Mouse (Mus musculus): ENCODE data around the gene Stim1. TPM values are rescaled to one million over a fixed set of nuclear protein-coding genes. Genes with fewer than 3 reads are reported as not detected.

The Stim1 gene
- polyA plus RNA-seq, 1 experiment from 2014 or later, result 11.7 TPM

DNA sequence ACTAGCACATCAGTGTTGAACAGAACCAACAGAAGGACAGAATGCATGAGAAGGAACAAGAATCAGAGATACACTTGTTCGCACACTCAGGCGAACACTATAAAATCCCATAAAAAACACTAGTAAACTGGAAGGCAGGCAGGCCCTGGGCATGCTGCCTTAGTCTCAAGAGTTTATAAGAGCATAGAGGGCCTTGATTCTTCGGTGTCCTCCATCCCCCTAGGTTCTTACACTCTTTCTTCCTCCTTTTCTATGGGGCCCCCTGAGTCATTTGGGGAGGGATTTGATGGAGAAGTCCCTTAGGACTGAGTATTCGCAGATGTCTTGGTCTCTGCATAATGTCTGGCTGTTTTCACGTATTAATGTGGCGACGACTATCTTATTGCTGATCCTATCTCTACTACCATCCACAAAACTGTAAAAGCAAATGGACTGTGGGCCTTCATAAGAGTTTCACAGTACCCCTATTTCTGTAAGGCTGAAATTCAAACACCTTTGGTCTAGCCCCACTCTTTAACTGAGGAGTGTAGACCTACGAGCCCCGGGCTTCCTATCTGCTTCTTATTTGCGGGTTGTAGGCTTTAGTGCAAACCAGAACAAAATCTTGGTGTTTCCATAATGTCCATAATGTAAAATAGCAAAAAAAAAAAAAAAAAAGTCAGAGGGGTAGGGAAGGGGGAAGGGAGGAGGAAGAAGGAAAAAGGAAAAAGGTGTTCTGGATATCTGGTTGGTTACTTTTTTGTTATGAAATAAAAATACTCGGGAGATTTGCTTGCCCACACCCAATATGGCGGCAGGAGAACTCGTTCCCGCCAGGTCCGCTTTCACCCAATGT is 173.4 kb downstream of the Stim1 start:
- H3K9ac ChIP-seq, result no peak overlapping the region
- H3K27ac ChIP-seq, result no peak overlapping the region
- peaks cover 12% of the 10 kb centered on the region for H3K36me3 ChIP-seq (replicated peaks)
- WGBS, result 57% methylated on average over 15 of the region's 15 CpGs
- no peaks in the 10 kb centered on the region for H3K9me3 ChIP-seq
- peak; percentile 12; the same call in 1 of the 2 replicates for ATAC-seq (ENCODE audit: low FRiP score)
- peak overlapping the region; percentile 60 for H3K4me2 ChIP-seq
- H3K27me3 ChIP-seq, result no peaks in the 10 kb centered on the region; the same call in 1 of the 2 replicates
- H3K4me3 ChIP-seq (replicated peaks), result peak overlapping the region; percentile 85
- H3K4me1 ChIP-seq, result peaks cover 19% of the 10 kb centered on the region

DNA sequence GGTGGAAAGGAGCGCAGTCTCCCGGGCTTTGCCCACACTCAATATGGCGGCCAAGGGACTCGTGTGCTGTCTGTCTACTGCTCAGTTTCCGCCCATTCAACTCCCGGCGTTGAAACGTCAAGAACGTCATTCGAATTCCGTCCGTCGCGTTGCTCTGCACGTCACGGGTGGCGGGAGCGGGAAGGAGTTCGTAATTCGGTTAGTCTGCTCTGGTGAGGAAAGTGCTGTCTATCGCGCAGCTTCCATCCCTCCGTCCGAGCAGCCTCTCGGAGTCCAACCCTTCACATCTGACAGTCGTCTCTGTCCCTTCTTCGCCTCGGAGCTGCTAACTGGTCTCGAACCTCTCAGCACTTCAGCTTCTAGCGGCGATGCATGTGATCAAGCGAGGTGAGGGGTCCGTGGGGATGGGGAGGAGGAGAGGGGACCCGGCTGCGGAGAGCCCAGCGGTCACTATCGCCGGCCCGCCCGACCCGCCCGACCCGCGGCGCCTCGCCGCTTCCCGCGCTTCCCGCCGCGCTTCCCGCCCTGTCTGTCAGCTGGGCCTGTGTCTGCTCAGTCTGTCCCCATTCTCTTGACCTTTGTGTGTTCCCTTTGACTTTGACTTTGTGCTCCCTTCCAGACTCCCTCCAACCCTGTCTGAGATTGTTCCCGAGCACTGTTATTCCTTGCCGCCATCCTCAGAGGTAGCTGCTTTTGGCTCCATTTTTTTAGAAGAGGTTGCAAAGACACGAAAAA is 174.2 kb downstream of the Stim1 start, which contains the start of gene Rrm1:
Gene Rrm1 (plus strand): TSS at position 39 of the 735 bp plus-strand sequence.
- Histone ChIP-seq H3K27me3 (no peaks in the 10 kb centered on the region; the same call in 1 of the 2 replicates), H3K9me3 (no peaks in the 10 kb centered on the region), H3K4me2 (peak within 1 kb of the TSS; percentile 60), H3K9ac (peak within 1 kb of the TSS; percentile 94), H3K27ac (peak within 1 kb of the TSS; percentile 90), H3K4me1 (peaks cover 19% of the 10 kb centered on the region), H3K36me3 (replicated peaks) (peaks cover 20% of the 10 kb centered on the region), H3K4me3 (replicated peaks) (peak within 1 kb of the TSS; percentile 85)
- under 1% methylated on average over 45 of the region's 56 CpGs for WGBS
- ATAC-seq (ENCODE audit: low FRiP score), result peak; percentile 99

DNA sequence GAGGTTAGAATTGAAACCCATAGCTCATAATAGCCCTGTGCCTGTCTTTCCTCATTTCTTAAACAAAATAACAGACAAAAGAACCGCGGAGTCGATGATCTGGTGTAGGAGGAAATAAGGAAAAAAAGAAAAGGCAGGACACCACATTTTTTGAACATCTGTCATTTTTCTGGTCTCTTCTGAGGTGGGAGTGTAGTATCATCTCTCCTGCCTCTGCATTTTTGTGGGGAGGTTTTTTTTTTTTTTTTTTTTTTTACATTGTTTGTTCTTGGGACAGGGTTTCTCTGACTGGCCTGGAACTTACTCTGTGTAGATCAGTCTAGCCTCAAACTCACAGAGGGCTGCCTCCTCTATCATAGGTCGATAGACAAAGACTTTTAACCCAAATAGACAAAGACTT is 174.8 kb downstream of the Stim1 start:
- peak overlapping the region; percentile 85 for H3K4me3 ChIP-seq (replicated peaks)
- WGBS, result 1% methylated on average over 4 of the region's 4 CpGs
- peak overlapping the region; percentile 60 for H3K4me2 ChIP-seq
- H3K27me3 ChIP-seq, result no peaks in the 10 kb centered on the region; the same call in 1 of the 2 replicates
- peak overlapping the region; percentile 94 for H3K9ac ChIP-seq
- peak overlapping the region; percentile 90; the same call in 1 of the 2 replicates for H3K27ac ChIP-seq
- H3K9me3 ChIP-seq, result no peaks in the 10 kb centered on the region
- H3K36me3 ChIP-seq (replicated peaks), result peaks cover 25% of the 10 kb centered on the region
- no peak for ATAC-seq (ENCODE audit: low FRiP score)
- peaks cover 19% of the 10 kb centered on the region for H3K4me1 ChIP-seq

DNA sequence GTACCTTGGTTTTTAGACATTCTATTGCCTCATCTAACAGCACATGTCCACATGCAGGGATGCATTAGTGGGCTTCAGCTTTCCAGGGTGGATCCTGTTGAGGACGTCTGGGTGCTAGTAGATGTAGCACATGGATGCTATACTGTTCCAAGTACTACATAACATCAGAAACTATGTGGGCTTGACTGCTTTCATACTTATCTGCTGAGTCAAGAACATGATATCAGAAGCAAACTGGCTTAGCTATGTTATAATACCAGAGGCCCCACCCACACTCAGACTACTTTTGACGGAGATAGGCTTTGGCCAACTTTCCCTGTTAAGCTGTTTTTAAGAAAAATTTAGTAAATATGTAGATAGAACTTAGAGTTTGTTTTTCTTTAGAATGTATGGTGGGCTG is 176.7 kb downstream of the Stim1 start:
- Histone ChIP-seq H3K4me2 (no peak overlapping the region), H3K4me1 (peaks cover 19% of the 10 kb centered on the region), H3K4me3 (replicated peaks) (no peak overlapping the region), H3K27ac (no peak overlapping the region), H3K9ac (no peak overlapping the region), H3K36me3 (replicated peaks) (peaks cover 38% of the 10 kb centered on the region), H3K9me3 (no peaks in the 10 kb centered on the region), H3K27me3 (no peaks in the 10 kb centered on the region; the same call in 1 of the 2 replicates)
- no peak for ATAC-seq (ENCODE audit: low FRiP score)
- 87% methylated on average over 2 of the region's 2 CpGs for WGBS

DNA sequence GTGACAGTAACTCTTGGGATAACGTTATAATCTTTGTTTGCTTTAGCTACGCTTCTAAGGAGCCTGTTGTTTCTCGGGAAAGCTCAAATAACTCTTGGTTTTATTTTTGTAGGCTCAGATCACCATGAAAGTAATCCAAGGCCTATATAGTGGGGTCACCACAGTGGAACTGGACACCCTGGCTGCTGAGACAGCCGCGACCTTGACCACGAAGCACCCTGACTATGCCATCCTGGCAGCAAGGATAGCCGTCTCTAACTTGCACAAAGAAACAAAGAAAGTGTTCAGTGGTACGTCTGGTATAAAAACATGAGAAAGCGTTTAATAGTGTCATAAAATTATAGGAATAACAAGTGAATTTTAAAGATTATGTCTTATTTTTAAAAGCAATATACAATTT is 178.8 kb downstream of the Stim1 start:
- Histone ChIP-seq H3K27ac (no peak overlapping the region), H3K9me3 (no peaks in the 10 kb centered on the region), H3K4me3 (replicated peaks) (no peak overlapping the region), H3K4me1 (peaks cover 19% of the 10 kb centered on the region), H3K27me3 (no peaks in the 10 kb centered on the region), H3K4me2 (no peak overlapping the region), H3K9ac (no peak overlapping the region), H3K36me3 (replicated peaks) (peaks cover 58% of the 10 kb centered on the region)
- 96% methylated on average over 9 of the region's 9 CpGs for WGBS
- no peak for ATAC-seq (ENCODE audit: low FRiP score)

DNA sequence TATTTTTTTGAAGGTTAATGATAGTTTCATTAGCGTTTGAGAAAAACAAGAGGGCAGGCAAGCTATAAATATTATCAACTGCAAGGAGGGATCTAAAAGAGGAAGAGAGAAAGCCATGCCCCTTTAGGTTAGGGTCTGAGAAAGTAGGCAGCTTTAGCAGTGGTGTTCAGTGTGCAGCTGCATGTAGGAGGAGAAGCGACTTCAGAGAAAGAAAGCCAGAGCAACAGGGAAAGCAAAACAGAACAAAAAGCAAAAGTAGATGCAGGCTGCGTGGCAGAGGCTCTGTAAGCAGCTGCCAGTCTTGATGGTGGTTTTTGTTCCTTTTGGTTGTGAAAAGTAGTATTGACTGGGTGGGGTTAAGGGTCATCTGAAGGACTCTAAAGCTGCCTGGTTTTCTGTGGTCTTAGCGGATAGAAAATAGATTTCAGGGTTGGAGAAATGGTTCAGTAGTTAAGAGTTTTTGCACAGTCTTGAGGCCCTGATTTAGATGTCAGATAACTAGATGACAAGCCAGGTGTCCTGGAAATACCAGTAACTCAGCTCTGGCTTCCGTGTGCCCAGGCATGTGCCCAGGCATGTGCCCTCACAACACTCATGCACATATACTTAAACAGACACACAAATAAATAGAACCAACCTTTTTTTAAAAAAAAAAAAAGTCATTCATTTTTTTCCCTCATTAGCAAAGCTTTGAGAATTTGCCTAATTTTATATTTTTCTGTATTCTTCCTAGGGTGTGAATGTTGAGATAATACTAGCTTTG is 191.2 kb downstream of the Stim1 start:
- Histone ChIP-seq H3K9ac (no peak overlapping the region), H3K4me2 (no peak overlapping the region), H3K4me3 (replicated peaks) (no peak overlapping the region), H3K9me3 (no peaks in the 10 kb centered on the region), H3K36me3 (replicated peaks) (peaks cover 95% of the 10 kb centered on the region), H3K27ac (no peak overlapping the region), H3K4me1 (no peaks in the 10 kb centered on the region), H3K27me3 (no peaks in the 10 kb centered on the region)
- no peak for ATAC-seq (ENCODE audit: low FRiP score)
- 80% methylated on average over 5 of the region's 5 CpGs for WGBS

DNA sequence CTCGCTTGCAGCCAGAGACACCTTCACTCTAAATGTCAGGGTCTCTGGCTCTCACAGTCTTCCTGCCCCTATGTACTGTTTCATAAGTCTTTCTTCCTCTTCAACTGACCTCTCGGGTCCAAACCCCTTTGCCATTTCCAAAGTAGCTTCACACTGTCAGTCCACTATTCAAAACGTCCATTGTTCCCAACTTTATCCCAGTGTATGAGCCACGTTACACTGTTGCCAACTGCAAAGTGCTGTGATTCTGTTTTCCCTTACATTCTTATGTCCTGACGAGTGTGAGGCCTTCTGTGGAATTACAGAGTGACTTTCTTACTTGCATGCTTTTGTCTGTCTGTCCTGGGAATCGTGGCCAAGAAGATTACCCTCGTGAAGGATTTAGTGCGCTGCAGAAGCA is 200.0 kb downstream of the Stim1 start:
- no peak overlapping the region for H3K9ac ChIP-seq
- no peak for ATAC-seq (ENCODE audit: low FRiP score)
- H3K27me3 ChIP-seq, result no peaks in the 10 kb centered on the region
- no peak overlapping the region for H3K27ac ChIP-seq
- no peak overlapping the region for H3K4me3 ChIP-seq (replicated peaks)
- H3K4me1 ChIP-seq, result no peaks in the 10 kb centered on the region
- peaks cover 77% of the 10 kb centered on the region for H3K36me3 ChIP-seq (replicated peaks)
- WGBS, result 87% methylated on average over 8 of the region's 8 CpGs
- H3K4me2 ChIP-seq, result no peak overlapping the region
- no peaks in the 10 kb centered on the region for H3K9me3 ChIP-seq

DNA sequence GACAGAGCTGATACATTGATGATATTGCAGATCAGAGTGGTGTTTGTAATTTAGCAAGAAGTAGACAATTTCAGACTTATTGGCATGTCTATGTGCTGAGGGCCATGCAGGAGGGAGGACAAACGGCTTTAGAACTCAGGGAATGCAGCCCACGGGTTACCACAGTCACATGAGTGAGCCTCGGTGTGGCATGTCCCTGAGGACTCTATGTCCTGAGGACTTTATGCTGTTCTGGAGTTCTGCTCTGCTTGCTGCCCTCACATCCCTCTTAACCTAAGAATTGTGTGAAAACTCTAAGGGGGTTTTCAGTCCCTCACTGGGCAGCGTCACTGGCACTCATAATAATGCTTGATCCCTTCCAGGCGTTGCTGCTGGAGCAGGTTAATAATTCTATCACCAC is 205.1 kb downstream of the Stim1 start:
- no peak for ATAC-seq (ENCODE audit: low FRiP score)
- H3K4me3 ChIP-seq (replicated peaks), result no peak overlapping the region
- no peaks in the 10 kb centered on the region for H3K9me3 ChIP-seq
- peaks cover 34% of the 10 kb centered on the region for H3K36me3 ChIP-seq (replicated peaks)
- H3K9ac ChIP-seq, result no peak overlapping the region
- no peak overlapping the region for H3K27ac ChIP-seq
- H3K4me2 ChIP-seq, result no peak overlapping the region
- no peaks in the 10 kb centered on the region for H3K4me1 ChIP-seq
- WGBS, result 76% methylated on average over 5 of the region's 5 CpGs
- no peaks in the 10 kb centered on the region for H3K27me3 ChIP-seq

DNA sequence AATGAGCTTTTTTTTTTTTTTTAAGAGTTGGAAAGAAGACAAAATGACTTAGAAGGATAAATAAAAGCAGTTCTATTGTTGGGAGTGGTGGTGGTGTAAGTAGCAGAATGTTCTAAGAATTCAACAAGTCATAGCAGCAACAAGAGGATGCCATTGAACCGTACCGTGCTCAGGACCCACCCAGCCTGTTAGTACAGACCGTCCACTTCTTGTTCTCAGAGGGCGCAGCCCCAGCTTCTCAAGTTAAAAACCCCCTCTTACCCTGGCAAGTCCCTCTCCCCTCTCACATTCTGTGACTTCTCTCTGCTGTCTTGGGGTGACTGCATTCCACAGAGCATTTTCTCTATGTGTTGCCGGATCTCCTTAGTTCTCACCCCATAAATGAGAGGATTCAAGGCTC is 209.0 kb downstream of the Stim1 start:
- Histone ChIP-seq H3K4me3 (replicated peaks) (no peak overlapping the region), H3K4me2 (no peak overlapping the region), H3K27ac (no peak overlapping the region), H3K9me3 (no peaks in the 10 kb centered on the region), H3K36me3 (replicated peaks) (peaks cover 6% of the 10 kb centered on the region; the same call in 1 of the 2 replicates), H3K4me1 (no peaks in the 10 kb centered on the region), H3K27me3 (no peaks in the 10 kb centered on the region), H3K9ac (no peak overlapping the region)
- no peak for ATAC-seq (ENCODE audit: low FRiP score)
- WGBS, result 97% methylated on average over 5 of the region's 5 CpGs

DNA sequence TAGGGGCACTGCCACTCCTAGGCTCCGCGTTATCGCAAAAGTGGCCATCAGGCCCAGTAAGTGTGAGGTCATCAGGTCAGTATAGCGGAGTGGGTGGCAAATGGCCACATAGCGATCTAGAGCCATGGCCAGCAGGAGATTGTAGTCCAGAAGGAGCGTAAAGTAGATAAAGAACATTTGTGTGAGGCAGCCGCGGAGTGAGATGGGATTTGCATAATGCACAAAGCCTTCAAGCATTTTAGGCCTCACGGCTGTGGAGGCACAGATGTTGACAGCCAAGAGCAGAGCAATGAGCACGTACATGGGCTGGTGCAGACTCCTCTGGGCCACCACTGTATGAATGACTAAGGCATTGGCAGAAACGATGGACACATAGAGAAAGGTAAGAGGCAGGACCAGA is 209.8 kb downstream of the Stim1 start:
- Histone ChIP-seq H3K4me1 (no peaks in the 10 kb centered on the region), H3K4me3 (replicated peaks) (no peak overlapping the region), H3K27me3 (no peaks in the 10 kb centered on the region), H3K9ac (no peak overlapping the region), H3K9me3 (no peaks in the 10 kb centered on the region), H3K27ac (no peak overlapping the region), H3K4me2 (no peak overlapping the region), H3K36me3 (replicated peaks) (peaks cover 6% of the 10 kb centered on the region; the same call in 1 of the 2 replicates)
- ATAC-seq (ENCODE audit: low FRiP score), result no peak
- 76% methylated on average over 11 of the region's 11 CpGs for WGBS

DNA sequence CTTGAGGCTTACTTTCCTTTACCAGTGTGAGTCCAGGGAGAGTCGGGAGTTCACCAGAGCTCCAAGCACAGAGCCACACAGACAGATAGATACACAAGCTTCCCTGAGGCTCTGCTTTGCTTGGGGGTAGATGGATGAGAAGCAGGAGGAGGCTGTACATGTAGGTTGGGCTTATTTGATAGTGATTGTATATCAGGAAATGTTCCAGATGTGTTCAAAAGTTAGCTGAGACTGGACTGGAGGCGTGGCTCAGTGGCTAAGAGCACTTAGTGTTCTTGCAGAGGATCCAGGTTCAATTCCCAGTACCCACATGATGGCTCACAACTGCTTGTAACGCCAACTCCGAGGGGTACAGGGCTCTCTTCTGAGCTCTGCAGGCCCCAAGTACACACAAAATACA is 210.8 kb downstream of the Stim1 start:
- no peak overlapping the region for H3K27ac ChIP-seq
- H3K4me3 ChIP-seq (replicated peaks), result no peak overlapping the region
- WGBS, result 95% methylated on average over 4 of the region's 4 CpGs
- no peaks in the 10 kb centered on the region for H3K9me3 ChIP-seq
- peaks cover 6% of the 10 kb centered on the region; the same call in 1 of the 2 replicates for H3K36me3 ChIP-seq (replicated peaks)
- no peaks in the 10 kb centered on the region for H3K4me1 ChIP-seq
- no peak for ATAC-seq (ENCODE audit: low FRiP score)
- H3K27me3 ChIP-seq, result no peaks in the 10 kb centered on the region
- H3K4me2 ChIP-seq, result no peak overlapping the region
- no peak overlapping the region for H3K9ac ChIP-seq

DNA sequence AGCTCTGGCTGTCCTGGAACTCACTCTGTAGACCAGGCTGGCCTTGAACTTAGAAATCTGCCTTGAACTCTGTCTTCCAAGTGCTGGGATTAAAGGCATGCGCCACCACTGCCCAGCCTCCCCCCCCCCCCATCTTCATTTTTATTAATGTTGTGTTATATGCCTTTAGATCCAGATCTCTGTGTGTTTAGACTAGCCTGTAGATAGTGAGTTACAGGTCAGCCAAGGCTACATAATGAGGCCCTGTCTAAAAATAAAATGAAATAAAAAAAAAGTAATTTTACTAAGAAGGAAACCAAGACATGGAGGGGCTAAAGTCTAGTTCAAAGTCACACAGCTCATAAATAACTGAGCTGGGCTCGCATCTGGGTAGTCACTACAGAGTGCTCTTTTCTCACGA is 211.3 kb downstream of the Stim1 start:
- Histone ChIP-seq H3K9ac (no peak overlapping the region), H3K4me2 (no peak overlapping the region), H3K27ac (no peak overlapping the region), H3K4me1 (no peaks in the 10 kb centered on the region), H3K27me3 (no peaks in the 10 kb centered on the region), H3K36me3 (replicated peaks) (peaks cover 6% of the 10 kb centered on the region; the same call in 1 of the 2 replicates), H3K4me3 (replicated peaks) (no peak overlapping the region), H3K9me3 (no peaks in the 10 kb centered on the region)
- WGBS, result 87% methylated on average over 3 of the region's 3 CpGs
- ATAC-seq (ENCODE audit: low FRiP score), result no peak
